Mouse (Mus musculus) ovary, adult 18-20 months (tissue): ENCODE measurements around the gene Fbxw4.
"Not testable (repeated sequence)": the region's sequence is repeated elsewhere in the genome, so short reads cannot be mapped to it uniquely, and the experiment has no call there.

Experiments
- DNase-seq: peaks from one replicate; pipeline ENCODE4 v3.0.0; 2022; ENCODE audit warnings: low spot score, mixed read lengths

The Fbxw4 gene

DNA sequence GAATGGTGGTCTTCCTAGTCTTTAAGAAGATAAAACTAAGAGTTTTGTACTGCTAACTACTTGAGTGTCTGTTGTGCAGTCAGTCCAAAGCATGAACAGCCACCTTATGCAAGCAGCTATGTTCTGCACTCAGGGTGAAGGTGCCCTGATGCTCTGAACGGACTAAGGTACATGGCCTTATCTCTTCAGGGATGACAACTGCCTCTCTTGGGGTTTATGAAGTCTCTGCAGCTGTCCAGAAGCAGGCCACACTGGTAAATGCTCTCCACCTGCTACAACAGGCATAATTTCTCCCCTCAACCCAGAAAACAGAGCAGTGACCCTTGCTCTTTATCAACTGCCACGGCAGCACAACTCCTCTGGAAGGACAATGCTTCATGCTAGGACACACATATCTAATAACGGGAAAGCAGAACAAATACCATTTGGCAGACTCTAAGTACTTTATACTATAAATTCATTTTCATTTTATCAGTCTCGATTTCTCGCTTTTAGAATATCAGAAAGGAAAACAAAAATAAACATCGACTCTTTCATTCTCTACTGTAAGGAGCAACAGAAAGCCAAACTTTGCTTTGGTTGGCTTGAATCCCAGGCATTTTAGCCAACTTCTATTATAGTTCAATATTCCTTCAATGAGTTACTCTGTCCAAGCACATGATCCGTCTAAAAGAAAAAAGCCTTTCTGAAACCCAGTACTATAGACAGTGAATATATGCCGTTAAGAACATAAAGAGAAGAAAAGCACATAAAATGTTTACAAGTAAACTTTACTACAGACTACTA lies 3.1 kb downstream of the Fbxw4 start:
- DNase-seq = no peak

DNA sequence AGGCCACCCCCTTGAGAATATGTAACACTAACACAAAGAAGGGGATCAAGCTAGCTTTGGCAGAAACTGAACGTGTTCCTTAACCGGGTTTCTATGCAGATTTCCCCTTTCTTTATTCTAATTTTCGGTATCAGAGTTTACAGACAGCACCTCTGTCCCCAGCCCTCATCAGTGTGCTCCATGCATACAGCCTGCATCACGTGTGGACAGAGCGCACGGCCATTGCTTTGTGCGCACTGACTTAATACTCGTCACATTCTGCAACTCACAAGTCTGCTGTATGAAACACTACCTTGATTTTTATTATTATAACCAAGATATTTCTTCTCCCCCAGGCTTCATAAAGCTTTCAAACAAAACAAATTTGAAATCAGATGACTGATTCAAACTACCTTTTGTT lies 4.2 kb downstream of the Fbxw4 start:
- no peak for DNase-seq

GRCm38 (mm10) chr19:45653986-45654385 lies 6.1 kb downstream of the Fbxw4 start:
- DNase-seq = no peak

GRCm38 (mm10) chr19:45652286-45652988 lies 7.7 kb downstream of the Fbxw4 start:
- DNase-seq = no peak

GRCm38 (mm10) chr19:45651524-45651923 lies 8.6 kb downstream of the Fbxw4 start:
- DNase-seq = no peak

- no peak for DNase-seq
Measured at GRCm38 (mm10) chr19:45649776-45650175, 10.3 kb downstream of the Fbxw4 start.

DNA sequence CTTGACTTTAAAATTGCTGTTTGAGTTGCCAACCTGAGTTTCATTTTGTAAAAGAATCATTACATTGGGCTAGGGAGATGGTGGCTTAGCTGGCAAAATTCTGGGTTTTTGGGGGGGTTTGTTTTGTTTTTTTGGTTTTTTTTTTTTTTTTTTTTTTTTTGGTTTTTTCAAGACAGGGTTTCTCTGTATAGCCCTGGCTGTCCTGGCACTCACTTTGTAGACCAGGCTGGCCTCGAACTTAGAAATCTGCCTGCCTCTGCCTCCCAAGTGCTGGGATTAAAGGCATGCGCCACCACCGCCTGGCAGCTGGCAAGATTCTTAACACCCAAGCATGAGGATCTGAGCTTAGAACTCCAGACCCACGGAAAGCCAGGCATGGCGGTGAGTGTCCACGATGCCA lies 11.6 kb downstream of the Fbxw4 start:
- DNase-seq = not testable (repeated sequence)

- no peak for DNase-seq
Measured at GRCm38 (mm10) chr19:45646866-45647265, 13.2 kb downstream of the Fbxw4 start.

DNA sequence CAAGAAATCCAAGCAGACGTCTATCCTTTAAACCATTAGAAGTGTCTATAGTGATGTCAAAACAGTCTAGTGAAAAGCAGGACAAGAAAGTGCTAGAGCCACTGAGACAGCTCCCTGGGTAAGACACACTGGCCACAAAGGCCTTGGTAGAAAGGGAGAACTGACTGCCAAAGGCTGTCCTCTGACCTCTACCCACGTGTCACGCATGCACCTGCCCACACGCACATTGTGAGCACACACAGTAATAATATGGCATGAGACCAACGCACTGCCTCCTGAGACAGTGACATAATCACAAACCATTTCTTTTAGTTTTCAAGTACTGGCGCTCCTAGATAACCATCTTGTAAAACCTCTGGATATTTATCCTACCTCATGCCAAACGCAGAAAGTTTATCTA lies 19.4 kb downstream of the Fbxw4 start:
- no peak for DNase-seq

DNA sequence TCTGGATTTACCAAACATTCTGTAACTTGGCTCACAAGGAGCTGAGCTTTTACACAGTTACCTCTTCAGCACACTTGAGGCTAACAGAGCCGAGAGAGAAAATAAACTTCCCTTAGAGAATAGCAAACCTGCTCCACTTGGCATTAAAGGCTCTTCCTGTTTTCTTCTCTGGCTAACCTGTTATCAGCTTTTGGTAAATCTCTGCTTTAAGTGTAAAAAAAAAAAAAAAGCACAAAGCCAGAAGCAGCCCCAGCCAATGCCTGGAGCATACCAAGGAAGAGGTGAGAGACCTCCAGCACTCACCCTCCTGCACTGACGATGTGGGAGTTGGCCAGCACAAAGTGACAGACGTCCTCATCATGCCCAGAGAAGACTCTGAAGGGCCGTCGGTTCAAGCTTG lies 24.2 kb downstream of the Fbxw4 start:
- DNase-seq = no peak

DNA sequence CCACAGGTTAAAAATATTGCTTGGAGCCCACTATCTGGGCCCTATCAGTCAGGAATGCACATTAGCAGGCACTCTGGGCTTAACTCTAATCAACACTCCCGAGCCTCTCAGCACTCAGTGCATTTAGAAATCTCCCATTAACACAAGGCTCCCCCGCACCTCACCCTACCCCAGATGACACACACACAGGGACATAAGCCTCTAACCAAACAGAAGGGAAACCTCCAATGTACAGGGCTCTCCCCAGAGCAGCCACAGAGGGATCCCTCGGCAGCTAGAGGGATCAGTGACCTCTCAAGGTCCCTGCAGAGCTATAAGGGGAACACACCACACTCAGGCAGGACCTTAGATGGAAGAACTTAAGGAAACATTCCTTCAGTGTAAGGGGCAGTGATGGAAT lies 28.5 kb downstream of the Fbxw4 start:
- no peak for DNase-seq

- DNase-seq = no peak
Measured at GRCm38 (mm10) chr19:45630953-45631352, 29.2 kb downstream of the Fbxw4 start.

DNA sequence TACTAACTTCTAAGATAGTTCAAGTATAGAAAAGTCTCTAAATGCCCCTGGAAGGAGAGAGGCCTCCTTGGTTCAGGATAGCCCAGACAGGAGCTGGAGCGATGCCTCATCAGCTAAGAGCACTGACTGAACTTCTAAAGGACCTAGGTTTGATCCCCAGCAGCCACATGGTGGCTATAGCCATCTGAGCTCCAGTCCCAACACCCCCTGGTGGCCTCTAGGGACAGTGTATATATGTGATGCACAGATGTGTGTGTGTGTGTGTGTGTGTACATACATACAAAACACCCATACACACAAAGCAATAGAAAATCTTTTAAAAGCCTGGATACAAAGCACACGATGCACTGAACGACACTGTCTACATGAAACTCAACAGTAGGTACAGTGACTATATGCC lies 30.9 kb downstream of the Fbxw4 start:
- DNase-seq = no peak

DNA sequence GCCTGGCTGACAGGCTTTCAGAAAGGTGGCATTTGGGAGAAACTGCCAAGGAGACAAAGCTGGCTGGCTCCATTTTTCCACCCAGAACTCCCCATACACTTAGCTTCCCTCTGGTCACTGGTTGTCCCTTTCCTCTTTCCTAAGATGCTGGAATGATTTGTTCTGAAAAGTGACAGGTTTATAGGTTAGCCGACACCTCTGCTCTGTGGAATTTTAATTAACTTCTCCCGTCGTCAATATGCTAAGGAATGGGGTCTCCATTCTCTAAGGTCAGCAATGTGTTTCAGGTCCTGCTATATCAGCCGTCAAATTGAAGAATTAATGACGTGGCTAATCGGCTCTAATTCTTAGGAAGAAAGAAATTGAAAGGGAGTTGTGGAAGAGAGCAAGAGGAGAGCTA lies 31.5 kb downstream of the Fbxw4 start:
- no peak for DNase-seq

DNA sequence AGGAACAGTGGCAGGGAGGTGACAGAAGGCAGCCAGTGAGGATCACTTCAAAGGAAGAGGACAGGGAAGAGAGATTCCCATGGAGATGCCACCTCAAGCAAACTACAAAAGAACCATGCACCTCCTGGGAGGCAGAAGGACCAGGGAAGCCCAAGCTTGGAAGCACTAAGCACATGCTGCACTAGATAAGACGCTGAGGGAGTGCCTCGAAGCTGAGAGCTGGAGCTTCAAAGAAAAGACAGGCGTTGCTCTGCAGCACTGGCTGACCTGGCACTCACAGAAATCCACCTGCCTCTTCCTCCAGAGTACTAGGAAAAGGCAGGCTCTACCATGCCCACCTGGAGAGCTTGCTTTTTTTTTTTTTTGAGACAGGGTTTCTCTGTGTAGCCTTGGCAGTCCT lies 33.1 kb downstream of the Fbxw4 start:
- DNase-seq = no peak

- no peak for DNase-seq
Measured at GRCm38 (mm10) chr19:45623710-45624109, 36.4 kb downstream of the Fbxw4 start.

DNA sequence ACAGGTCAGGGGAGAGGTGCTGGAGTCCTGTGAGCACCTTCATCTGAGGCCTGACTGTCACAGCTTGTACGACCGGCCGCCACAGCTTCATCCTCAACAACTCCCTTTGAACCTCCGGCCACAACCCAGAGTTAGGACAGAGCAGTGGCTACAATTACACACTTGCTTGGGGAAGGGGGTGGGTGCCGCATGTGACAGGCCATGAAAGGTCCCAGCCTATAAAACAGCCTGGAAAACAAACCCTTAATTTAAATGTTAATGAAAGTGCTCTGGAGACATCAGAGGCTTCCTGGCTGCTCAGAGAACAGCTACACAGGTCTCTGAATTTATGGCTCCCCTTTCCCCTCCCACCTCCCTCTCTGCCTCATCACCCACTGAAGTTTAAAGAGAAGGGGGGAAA lies 38.0 kb downstream of the Fbxw4 start:
- no peak for DNase-seq

- DNase-seq = no peak
Measured at GRCm38 (mm10) chr19:45621061-45621460, 39.1 kb downstream of the Fbxw4 start.

DNA sequence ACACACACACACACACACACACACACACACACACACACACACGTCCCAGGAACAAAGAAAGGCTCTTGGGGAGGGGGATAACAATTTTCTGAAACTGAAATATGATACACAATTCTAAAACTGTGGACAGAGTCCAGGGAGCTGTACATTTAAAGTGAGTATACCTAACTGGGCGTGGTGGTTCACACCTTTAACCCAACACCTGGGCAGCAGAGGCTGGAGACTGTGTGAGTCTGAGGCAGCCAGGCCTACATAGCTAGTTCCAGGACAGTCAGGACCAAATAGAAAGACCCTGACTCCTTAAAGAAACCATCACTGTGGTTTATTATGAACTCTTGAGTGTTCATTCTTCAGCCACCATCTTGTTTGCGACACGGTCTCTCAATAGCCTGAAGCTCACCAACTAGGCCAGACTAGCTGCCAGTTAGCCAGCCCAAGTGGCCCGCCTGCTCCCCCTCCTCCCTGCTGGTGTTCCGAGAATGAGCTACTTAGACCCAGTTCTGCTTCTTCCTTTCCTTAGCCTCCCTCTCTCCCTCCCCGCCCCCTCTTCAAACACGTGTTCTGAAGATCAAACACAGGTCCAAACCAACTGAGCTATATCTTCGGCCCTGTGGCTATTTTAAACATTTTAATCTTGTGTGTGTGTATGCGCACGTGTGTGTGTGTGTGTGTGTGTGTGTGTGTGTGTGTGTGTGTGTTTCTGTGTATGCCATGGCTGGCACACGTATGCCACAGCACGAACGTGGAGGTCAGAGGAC lies 40.2 kb downstream of the Fbxw4 start:
- DNase-seq = no peak

- no peak for DNase-seq
Measured at GRCm38 (mm10) chr19:45618184-45618583, 41.9 kb downstream of the Fbxw4 start.

GRCm38 (mm10) chr19:45616735-45617134 lies 43.4 kb downstream of the Fbxw4 start:
- no peak for DNase-seq

DNA sequence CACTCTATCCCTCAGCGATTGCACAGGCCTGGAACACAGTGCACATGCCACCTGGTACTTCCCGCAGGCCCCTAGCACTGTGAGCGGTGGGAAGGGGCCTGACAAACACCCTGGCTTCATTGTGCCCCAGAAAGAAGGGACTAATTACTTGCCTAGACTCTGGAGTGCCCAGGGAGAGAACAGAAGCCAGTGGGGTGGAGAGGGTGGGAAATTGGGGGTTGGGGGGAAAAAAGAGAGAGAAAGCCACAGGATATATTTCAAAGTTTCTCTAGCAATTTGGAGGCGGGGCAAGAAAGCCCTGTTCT lies 43.9 kb downstream of the Fbxw4 start:
- DNase-seq = no peak
